Mouse (Mus musculus) bone marrow, adult 2 months (tissue): ENCODE measurements around the gene Clec1a.

Experiments
- CTCF ChIP-seq: fragments of 200-500 bp; IDR thresholded peaks from 2 replicates; pipeline ENCODE4 v1.5.1; 2011; ENCODE audit warnings: low read length, control low read depth; ENCODE audit not compliant: control insufficient read depth, insufficient read depth
- POLR2A ChIP-seq: fragments of 200-500 bp; IDR thresholded peaks from 2 replicates; pipeline ENCODE4 v1.6.1; 2011; ENCODE audit warnings: low read depth, mild to moderate bottlenecking, control low read depth, low read length, borderline replicate concordance; ENCODE audit not compliant: control insufficient read depth

- TF ChIP-seq CTCF (no peak), POLR2A (no peak)
Observed at GRCm38 (mm10) chr6:129471386-129471785, 19.6 kb upstream of the Clec1a start.
